Mouse (Mus musculus): ENCODE measurements around the gene Cd46.

DNA sequence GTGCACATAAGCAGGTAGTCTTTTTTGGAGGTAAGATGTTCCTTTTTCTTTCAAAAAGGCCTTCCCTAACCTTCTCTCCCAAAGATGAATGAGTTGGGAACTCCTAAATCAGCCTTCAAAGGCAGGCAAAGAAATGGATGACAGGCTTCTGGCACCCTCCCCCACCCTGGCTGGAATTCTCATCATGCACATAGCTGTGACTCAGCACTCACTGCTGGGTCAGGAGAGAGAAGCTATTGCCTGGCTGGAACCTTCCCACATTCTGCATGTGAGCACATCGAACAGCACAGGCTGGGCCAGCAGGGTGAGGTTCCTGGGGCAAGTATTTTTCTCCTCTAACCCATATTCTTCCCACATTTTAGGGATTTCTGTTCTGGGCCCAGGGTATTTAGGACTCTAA is 58.1 kb downstream of the Cd46 start:
- TF ChIP-seq CTCF (IDR thresholded peaks at IDR 0.05; ENCODE audit: control insufficient read depth, insufficient read depth, insufficient read length), result no peak
- no peak for TF ChIP-seq CEBPB (IDR thresholded peaks at IDR 0.05; ENCODE audit: low read depth)

Data from C2C12 (cell line).